Mouse (Mus musculus): ENCODE data around the gene Srm.

The Srm gene

GRCm38 (mm10) chr4:148601871-148602270, 10.6 kb downstream of the Srm start:
- DNase-seq (ENCODE audit: low spot score in 2 of 2) = no peak

GRCm38 (mm10) chr4:148602357-148603120, 11.2 kb downstream of the Srm start, which contains the start of gene Masp2:
TSS of gene Masp2 (plus strand) at chr4:148602554.
- DNase-seq (ENCODE audit: low spot score in 2 of 2) = no peak

GRCm38 (mm10) chr4:148603376-148604139, 12.3 kb downstream of the Srm start:
- no peak for DNase-seq (ENCODE audit: low spot score in 2 of 2)

GRCm38 (mm10) chr4:148604141-148604540, 12.8 kb downstream of the Srm start:
- peak; percentile 43 to 52 for DNase-seq (ENCODE audit: low spot score in 2 of 2)

DNA sequence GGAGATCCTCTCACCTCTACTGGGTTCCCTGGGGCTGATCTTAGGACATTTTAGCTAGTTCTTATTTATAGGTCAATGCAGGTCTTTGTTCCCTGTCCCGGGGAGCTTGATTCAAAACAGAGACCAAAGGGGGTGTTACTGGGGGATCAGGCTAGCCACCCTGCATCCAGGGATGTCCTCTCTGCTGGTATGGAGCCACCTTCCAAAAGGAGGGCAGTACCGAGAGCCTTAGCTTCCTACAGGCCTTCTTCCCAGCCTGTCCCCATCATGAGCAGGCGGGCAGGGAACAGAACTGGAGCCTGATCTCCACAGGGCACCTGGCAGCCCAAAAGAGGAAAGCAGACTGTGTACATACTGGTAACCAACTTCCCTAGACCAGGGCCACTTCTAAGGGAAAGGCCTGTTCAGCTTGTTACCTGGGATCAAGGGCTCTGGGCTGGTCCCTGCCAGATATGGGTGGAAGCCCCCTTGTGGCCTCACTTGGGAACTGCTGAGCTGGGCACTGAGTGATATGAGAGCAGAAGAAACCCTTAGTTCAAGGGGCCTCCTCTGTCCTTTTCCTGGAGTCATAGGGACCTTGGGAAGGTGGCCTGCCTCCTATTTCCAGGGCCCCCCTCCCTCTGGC, 13.3 kb downstream of the Srm start:
- DNase-seq (ENCODE audit: low spot score in 2 of 2) = peak; percentile 31 to 35

- DNase-seq (ENCODE audit: low spot score in 2 of 2) = peak; percentile 64 to 73
Observed at GRCm38 (mm10) chr4:148607758-148608157, 16.5 kb downstream of the Srm start.

GRCm38 (mm10) chr4:148609805-148610204, 18.5 kb downstream of the Srm start:
- no peak for DNase-seq (ENCODE audit: low spot score in 2 of 2)

GRCm38 (mm10) chr4:148610631-148611364, 19.5 kb downstream of the Srm start:
- DNase-seq (ENCODE audit: low spot score in 2 of 2) = no peak

DNA sequence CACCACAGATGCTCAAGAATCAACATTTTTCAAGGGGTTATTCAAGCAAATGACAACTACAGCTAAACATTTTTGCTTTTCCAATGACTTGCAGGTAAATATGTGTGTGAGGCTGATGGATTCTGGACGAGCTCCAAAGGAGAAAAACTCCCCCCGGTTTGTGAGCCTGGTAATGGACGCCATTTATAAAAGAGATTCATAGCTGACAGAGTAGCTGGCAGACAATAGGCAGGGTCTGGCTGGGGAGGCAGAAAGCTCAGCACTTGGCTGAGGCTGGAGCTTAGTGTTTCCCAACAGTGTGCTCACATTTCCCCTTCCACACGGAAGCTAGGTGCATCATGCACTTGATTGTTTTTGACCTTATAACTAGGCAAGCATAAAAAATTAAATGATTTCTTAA, 21.3 kb downstream of the Srm start:
- no peak for DNase-seq (ENCODE audit: low spot score in 2 of 2)

GRCm38 (mm10) chr4:148613738-148614137, 22.4 kb downstream of the Srm start:
- DNase-seq (ENCODE audit: low spot score in 2 of 2) = no peak

- DNase-seq (ENCODE audit: low spot score in 2 of 2) = no peak
Observed at GRCm38 (mm10) chr4:148619805-148620204, 28.5 kb downstream of the Srm start.

DNA sequence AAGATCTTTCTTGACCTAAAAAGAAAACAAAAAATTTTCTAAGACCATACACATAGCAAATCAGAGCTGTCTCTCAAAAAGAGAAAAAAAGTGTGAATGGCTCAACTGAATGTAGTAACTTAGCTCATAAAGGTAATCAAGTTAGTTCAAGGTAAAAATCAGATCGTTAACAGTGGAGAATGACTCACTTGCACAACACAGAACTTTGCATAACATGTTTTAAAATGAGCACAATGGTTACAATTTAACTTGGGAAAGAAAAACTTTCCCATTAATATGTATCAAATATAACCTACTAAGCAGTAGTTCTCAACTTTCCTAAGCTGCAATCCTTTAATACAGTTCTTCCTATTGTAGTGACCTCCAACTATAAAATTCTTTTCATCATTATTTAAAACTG, 29.4 kb downstream of the Srm start:
- DNase-seq (ENCODE audit: low spot score in 2 of 2) = no peak

- DNase-seq (ENCODE audit: low spot score in 2 of 2) = no peak
Observed at GRCm38 (mm10) chr4:148622485-148622884, 31.2 kb downstream of the Srm start.

GRCm38 (mm10) chr4:148623609-148624008, 32.3 kb downstream of the Srm start:
- DNase-seq (ENCODE audit: low spot score in 2 of 2) = no peak

GRCm38 (mm10) chr4:148625010-148625409, 33.7 kb downstream of the Srm start:
- DNase-seq (ENCODE audit: low spot score in 2 of 2) = no peak

DNA sequence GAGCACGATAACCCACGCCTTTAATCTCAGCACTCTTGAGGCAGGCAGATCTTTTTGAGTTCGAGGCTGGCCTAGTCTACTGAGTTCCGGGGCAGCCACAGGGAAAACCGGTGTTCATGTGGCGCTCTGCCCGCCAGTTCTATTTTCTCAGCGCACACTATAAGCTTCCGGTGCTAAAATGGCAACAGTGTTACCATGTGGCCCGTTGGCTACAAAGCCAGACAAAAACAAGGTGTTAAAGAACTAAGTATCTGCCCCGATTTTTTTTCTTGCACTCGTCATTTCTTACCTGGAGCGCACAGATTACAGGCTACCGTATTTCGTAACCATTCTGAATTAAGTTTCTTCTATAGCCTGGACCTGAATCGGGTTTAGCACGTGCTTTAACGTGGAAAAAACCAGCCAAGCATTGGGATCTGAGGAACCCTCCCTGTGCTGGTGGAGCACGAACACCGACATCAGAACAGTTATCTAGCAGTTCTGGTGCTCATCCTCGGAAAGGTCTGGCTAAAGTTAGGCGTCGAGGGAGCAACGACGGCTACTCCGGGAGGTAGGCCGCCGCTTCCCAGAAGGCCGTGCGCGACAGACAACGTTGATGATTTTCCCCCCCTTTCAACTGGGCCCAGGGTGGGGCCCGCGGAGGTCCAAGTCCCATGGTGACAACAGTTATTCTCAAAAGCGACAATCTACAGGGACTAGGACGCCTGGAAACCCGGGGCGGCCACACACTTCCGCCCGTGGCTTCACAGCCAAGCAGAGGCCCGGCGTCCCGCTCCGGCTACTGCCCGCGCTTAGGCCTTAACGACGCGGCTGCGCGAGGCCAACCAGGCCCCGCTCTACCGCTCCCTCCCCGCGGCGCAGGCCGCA, 34.7 kb downstream of the Srm start:
- peak; percentile 13 to 80 for DNase-seq (ENCODE audit: low spot score in 2 of 2)

DNA sequence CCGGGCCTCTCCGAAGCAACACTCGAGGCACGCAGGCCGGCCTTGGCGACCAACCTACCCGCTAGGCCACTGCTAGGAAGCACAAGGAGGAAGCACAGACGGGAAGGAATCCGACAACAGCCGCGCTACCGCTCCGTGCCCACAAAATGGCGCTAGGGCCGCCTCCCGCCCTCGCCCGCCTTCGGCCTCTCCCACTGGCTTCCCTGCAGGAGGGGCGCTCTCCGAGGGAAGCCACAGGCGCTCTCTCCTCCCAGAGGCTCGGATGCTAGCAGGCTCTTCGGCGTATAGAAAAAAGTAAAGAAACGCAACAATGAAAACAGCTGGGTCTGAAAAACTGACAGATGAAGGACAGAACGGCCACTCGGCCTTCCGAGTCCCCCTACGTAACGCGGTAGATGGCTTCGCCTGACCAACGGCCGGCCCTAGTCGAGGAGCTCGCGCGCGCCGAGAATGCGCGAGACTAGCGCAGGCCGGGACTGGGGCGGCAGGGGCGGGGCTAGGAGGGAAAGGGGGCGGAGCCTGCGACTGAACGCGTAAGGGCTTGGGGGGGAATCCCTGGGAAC, 35.4 kb downstream of the Srm start, which contains the start of gene Tardbp:
Tardbp (minus strand) TSS at position 397 of the 563 bp plus-strand sequence.
- peak; percentile 90 to 94 for DNase-seq (ENCODE audit: low spot score in 2 of 2)

DNA sequence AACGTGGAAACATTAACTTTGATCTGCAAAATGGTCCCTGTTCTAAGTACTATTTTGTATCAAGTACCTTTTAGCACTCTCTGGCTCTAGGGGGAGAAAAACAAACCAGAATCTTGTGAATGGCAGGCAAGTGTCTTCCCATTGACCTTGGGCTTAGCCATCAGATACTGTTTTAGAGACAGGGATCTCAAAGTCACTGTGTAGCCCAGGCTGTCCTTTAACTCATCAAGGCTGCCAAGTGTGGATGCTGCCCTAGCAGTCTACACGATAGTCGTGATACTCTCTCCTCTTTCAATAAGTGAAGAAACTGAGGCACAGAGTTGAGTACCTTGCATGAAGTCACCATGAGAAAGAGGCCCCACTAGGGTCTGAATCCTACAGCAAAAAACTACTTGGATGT, 35.9 kb downstream of the Srm start:
- DNase-seq (ENCODE audit: low spot score in 2 of 2) = no peak

DNA sequence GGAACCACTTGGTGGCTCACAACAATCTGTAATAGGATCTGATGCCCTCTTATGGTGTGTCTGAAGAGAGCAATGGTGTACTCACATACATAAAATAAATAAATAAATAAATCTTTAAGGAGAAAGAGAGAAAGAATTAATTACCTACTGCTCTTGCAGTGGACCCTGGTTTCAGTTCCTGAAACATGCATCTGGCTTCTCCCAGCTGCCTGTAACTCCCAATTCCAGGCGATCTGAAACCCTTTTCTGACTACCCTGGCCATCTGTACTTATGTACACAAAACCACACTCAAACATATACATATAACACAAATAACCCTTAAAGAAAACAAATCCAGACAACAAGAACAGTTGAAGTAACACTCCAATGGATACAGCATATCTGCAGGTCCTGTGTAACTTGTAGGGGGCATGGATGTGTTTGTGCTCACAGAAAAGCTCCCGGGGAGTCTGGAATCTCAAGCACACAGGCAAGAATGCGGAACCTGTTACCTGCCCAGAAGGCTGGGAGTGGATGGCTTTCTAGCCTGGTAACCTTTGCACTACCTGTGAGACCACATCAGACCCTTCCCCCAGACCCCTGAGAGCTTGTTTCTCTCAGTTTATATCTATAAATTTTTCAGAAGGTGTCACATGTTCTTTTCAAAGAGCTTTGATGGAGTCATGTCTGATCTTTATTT, 40.9 kb downstream of the Srm start:
- DNase-seq (ENCODE audit: low spot score in 2 of 2) = no peak

All from urinary bladder, adult 18-20 months (tissue).